In genomic region chr2:14725437-14725836, GRCm38 (mm10) we compare ENCODE assay signal across 23 mouse cellular contexts.
DNase-seq lines count a peak whose midpoint lies in the region; ATAC-seq lines count a peak whose summit lies in the region.
"Had no signal": no experiment of that assay in that cellular context is flagged by ENCODE, and none has a peak within 500 bp of the region (broad histone marks: within the 10 kb centered on the region; RNA-seq: fewer than 3 reads in every experiment).

No protein-coding gene starts in this region.

- peak; percentile 88 for ATAC-seq in frontal cortex, adult (ENCODE audit: low TSS enrichment)
- ATAC-seq in midbrain, embryonic 11.5 days (ENCODE audit: low FRiP score), result no peak
- no peak for ATAC-seq in midbrain, embryonic 13.5 days
- ATAC-seq in granulocyte monocyte progenitor cell, adult 5-6 weeks (replicated peaks; ENCODE audit: poor library complexity, severe bottlenecking), result peak; percentile 52
- no peak for ATAC-seq in cerebellum, adult (ENCODE audit: insufficient number of reproducible peaks, low FRiP score, low TSS enrichment)
- ATAC-seq: activated CD4-positive, CD25-positive, alpha-beta regulatory T cell, adult 4 months; CD4-positive, CD25-positive, alpha-beta regulatory T cell, adult 4 months; Patski had no signal

- H3K9ac ChIP-seq in midbrain, embryonic 11.5 days (ENCODE audit: low read length), result no peak overlapping the region
- H3K9ac ChIP-seq in midbrain, embryonic 13.5 days (replicated peaks), result no peak overlapping the region

- DNase-seq in frontal cortex, postnatal 14 days (ENCODE audit: low spot score in 2 of 2), result no peak
- DNase-seq in heart, adult 11 months, result peak; percentile 11
- no peak for DNase-seq in heart, adult 9 months (ENCODE audit: low spot score in 2 of 2)
- peak; percentile 28 for DNase-seq in midbrain, embryonic 11.5 days (ENCODE audit: low spot score, missing footprints)
- DNase-seq: adrenal gland, adult 2 months; adrenal gland, adult 8-10 months; adrenal gland, postnatal 10 days; adrenal gland, postnatal 14 days; adrenal gland, postnatal 25 days; adrenal gland, postnatal 36 days; B cell, adult 2 months; cerebellum, adult 11 months; cerebellum, adult 11-12 months; cerebellum, adult 18-20 months had no signal

- no peak overlapping the region for H3K4me3 ChIP-seq in midbrain, embryonic 11.5 days (ENCODE audit: low read depth, low read length)
- H3K4me3 ChIP-seq in midbrain, embryonic 13.5 days (replicated peaks), result no peak overlapping the region

- no peak overlapping the region for H3K27ac ChIP-seq in midbrain, embryonic 11.5 days (ENCODE audit: low read depth, low read length)
- H3K27ac ChIP-seq in midbrain, embryonic 13.5 days, result no peak overlapping the region

- no peaks in the 10 kb centered on the region for H3K4me1 ChIP-seq in midbrain, embryonic 11.5 days (ENCODE audit: control insufficient read depth, insufficient read depth, low read length)
- H3K4me1 ChIP-seq in midbrain, embryonic 13.5 days (replicated peaks), result no peaks in the 10 kb centered on the region

- no peaks in the 10 kb centered on the region for H3K9me3 ChIP-seq in midbrain, embryonic 11.5 days (ENCODE audit: control insufficient read depth, low read length)
- no peaks in the 10 kb centered on the region for H3K9me3 ChIP-seq in midbrain, embryonic 13.5 days
- H3K9me3 ChIP-seq: G1E had no signal

- H3K36me3 ChIP-seq in midbrain, embryonic 11.5 days (ENCODE audit: control insufficient read depth, insufficient read depth, low read length), result no peaks in the 10 kb centered on the region
- H3K36me3 ChIP-seq in midbrain, embryonic 13.5 days, result no peaks in the 10 kb centered on the region
- H3K36me3 ChIP-seq: G1E had no signal

- no peak overlapping the region for H3K4me2 ChIP-seq in midbrain, embryonic 11.5 days
- H3K4me2 ChIP-seq in midbrain, embryonic 13.5 days (replicated peaks), result no peak overlapping the region

- H3K27me3 ChIP-seq in midbrain, embryonic 11.5 days (ENCODE audit: control insufficient read depth, insufficient read depth, low read length), result no peaks in the 10 kb centered on the region
- H3K27me3 ChIP-seq in midbrain, embryonic 13.5 days, result no peaks in the 10 kb centered on the region
- H3K27me3 ChIP-seq: CH12.LX, Patski had no signal

Comparison
In these comparisons a context has a peak if more than half of its experiments do, and no peak if none do; other contexts are left out.
1. DNase-seq: peak in heart, adult 11 months (single experiment) and midbrain, embryonic 11.5 days (single experiment); none in frontal cortex, postnatal 14 days (0 of 2) and heart, adult 9 months (0 of 2).
2. ATAC-seq: peak in frontal cortex, adult (single experiment) and granulocyte monocyte progenitor cell, adult 5-6 weeks (single experiment); none in midbrain, embryonic 11.5 days (single experiment), midbrain, embryonic 13.5 days (single experiment) and cerebellum, adult (single experiment).